Mouse (Mus musculus) CH12.LX (cell line): ENCODE measurements at regions not wholly inside any gene's neighbourhood (a gene's known extent, or its start where the extent isn't known, plus 50 kb on each side); places are given as distances from the start of the nearest gene placed in this dataset.

ENCODE experiments used
- DNase-seq: peaks from one replicate; pipeline ENCODE4 v3.0.0-alpha.2; 2013; ENCODE audit errors: extremely low read depth
- H3K27ac ChIP-seq: 2 replicates; pipeline ENCODE4 v1.5.1; 2012; ENCODE audit warnings: low read depth, mild to moderate bottlenecking, control low read depth, moderate library complexity; ENCODE audit not compliant: insufficient read depth
- H3K27me3 ChIP-seq: replicated peaks from 2 replicates; pipeline ENCODE3; 2012; ENCODE audit warnings: inconsistent platforms
- H3K36me3 ChIP-seq, 2 experiments: replicated peaks in 1 of 2; 2 replicates each; pipeline versions ENCODE3 to v1.6.1; 2012; ENCODE audit warnings: inconsistent platforms in 1 of 2, low read length in 1 of 2, mild to moderate bottlenecking in 1 of 2, mixed read lengths in 1 of 2, moderate library complexity in 1 of 2; ENCODE audit not compliant: control insufficient read depth in 1 of 2, insufficient read depth in 1 of 2
- H3K4me1 ChIP-seq, 2 experiments: 2 replicates each; pipeline ENCODE4 v1.6.1; 2012; ENCODE audit warnings: inconsistent platforms in 1 of 2, moderate library complexity in 1 of 2; ENCODE audit not compliant: insufficient read depth in 2 of 2, control insufficient read depth in 1 of 2
- H3K4me2 ChIP-seq: 2 replicates; pipeline ENCODE4 v1.6.1; 2012; ENCODE audit warnings: low read depth, mild to moderate bottlenecking, control low read depth; ENCODE audit not compliant: poor library complexity, insufficient read depth, severe bottlenecking
- H3K4me3 ChIP-seq, 3 experiments: fragments of 150-350 bp in 1 of 3; sonication (generic) in 1 of 3; replicated peaks in 1 of 3; 2 replicates each; pipeline versions ENCODE3 to v1.5.1; 2011 to 2012; ENCODE audit warnings: low read depth in 2 of 3, low read length in 2 of 3, mild to moderate bottlenecking in 2 of 3, moderate library complexity in 2 of 3, control low read depth in 1 of 3, improper control_type of control experiment in 1 of 3, inconsistent platforms in 1 of 3, mixed read lengths in 1 of 3; ENCODE audit not compliant: poor library complexity in 1 of 3
- H3K79me2 ChIP-seq: replicated peaks from 2 replicates; pipeline ENCODE4 v1.6.1; 2012; ENCODE audit warnings: mild to moderate bottlenecking, moderate library complexity; ENCODE audit not compliant: control insufficient read depth, poor library complexity, insufficient read depth, severe bottlenecking; ENCODE audit errors: extremely low read depth
- H3K9ac ChIP-seq: 2 replicates; pipeline ENCODE4 v1.6.1; 2012; ENCODE audit warnings: low read depth, mild to moderate bottlenecking, control low read depth, moderate library complexity; ENCODE audit not compliant: insufficient read depth
- H3K9me3 ChIP-seq: replicated peaks from 2 replicates; pipeline ENCODE3; 2012; ENCODE audit warnings: low read length, inconsistent platforms, mixed read lengths
- BHLHE40 ChIP-seq: IDR thresholded peaks from 2 replicates; pipeline ENCODE4 v1.6.1; 2011; ENCODE audit warnings: mild to moderate bottlenecking, low read depth, low read length, improper control_type of control experiment
- CHD1 ChIP-seq: IDR thresholded peaks from 2 replicates; pipeline ENCODE4 v1.6.1; 2012; ENCODE audit warnings: low read depth, low read length, improper control_type of control experiment, inconsistent platforms
- JUN ChIP-seq: IDR thresholded peaks from 2 replicates; pipeline ENCODE4 v1.6.1; 2011; ENCODE audit warnings: low read depth, mild to moderate bottlenecking, low read length, improper control_type of control experiment, moderate library complexity; ENCODE audit not compliant: insufficient read depth
- JUND ChIP-seq: conservative IDR thresholded peaks from 2 replicates; pipeline ENCODE4 v1.6.1; 2011; ENCODE audit warnings: low read depth, low read length, improper control_type of control experiment
- KAT2A ChIP-seq: IDR thresholded peaks from 2 replicates; pipeline ENCODE4 v1.6.1; 2012; ENCODE audit warnings: low read length, improper control_type of control experiment, inconsistent platforms; ENCODE audit not compliant: insufficient replicate concordance
- MAFK ChIP-seq: IDR thresholded peaks from 2 replicates; pipeline ENCODE4 v1.6.1; 2011; ENCODE audit warnings: low read length, improper control_type of control experiment; ENCODE audit not compliant: insufficient replicate concordance
- MAX ChIP-seq: IDR thresholded peaks from 2 replicates; pipeline ENCODE4 v1.6.1; 2011; ENCODE audit warnings: low read length, improper control_type of control experiment
- MAZ ChIP-seq: IDR thresholded peaks from 2 replicates; pipeline ENCODE4 v1.6.1; 2012; ENCODE audit warnings: low read depth, mild to moderate bottlenecking, inconsistent platforms, low read length, improper control_type of control experiment, moderate library complexity
- MEF2A ChIP-seq: IDR thresholded peaks from 2 replicates; pipeline ENCODE4 v1.6.1; 2014; ENCODE audit warnings: low read depth, mild to moderate bottlenecking, inconsistent platforms, low read length, improper control_type of control experiment, borderline replicate concordance
- MXI1 ChIP-seq: IDR thresholded peaks from 2 replicates; pipeline ENCODE4 v1.6.1; 2011; ENCODE audit warnings: mild to moderate bottlenecking, low read depth, low read length, improper control_type of control experiment
- MYC ChIP-seq: IDR thresholded peaks from 2 replicates; pipeline ENCODE4 v1.6.1; 2011; ENCODE audit warnings: low read depth, mild to moderate bottlenecking, improper control_type of control experiment, low read length
- NELFE ChIP-seq: IDR thresholded peaks from 2 replicates; pipeline ENCODE4 v1.6.1; 2011; ENCODE audit warnings: low read depth, low read length, improper control_type of control experiment
- NRF1 ChIP-seq: IDR thresholded peaks from 2 replicates; pipeline ENCODE4 v1.6.1; 2014; ENCODE audit warnings: low read depth, mild to moderate bottlenecking, inconsistent platforms, low read length, improper control_type of control experiment, moderate library complexity
- POLR2A ChIP-seq: IDR thresholded peaks from 2 replicates; pipeline ENCODE4 v1.6.1; 2011; ENCODE audit warnings: low read depth, mild to moderate bottlenecking, improper control_type of control experiment, low read length
- POLR2AphosphoS2 ChIP-seq: IDR thresholded peaks from 2 replicates; pipeline ENCODE4 v1.6.1; 2011; ENCODE audit warnings: low read depth, low read length, improper control_type of control experiment
- RAD21 ChIP-seq: IDR thresholded peaks from 2 replicates; pipeline ENCODE4 v1.6.1; 2011; ENCODE audit warnings: low read depth, mild to moderate bottlenecking, low read length, improper control_type of control experiment, moderate library complexity
- RCOR1 ChIP-seq: conservative IDR thresholded peaks from 2 replicates; pipeline ENCODE4 v1.6.1; 2012; ENCODE audit warnings: low read depth, mild to moderate bottlenecking, inconsistent platforms, low read length, improper control_type of control experiment
- ZC3H11A ChIP-seq: IDR thresholded peaks from 2 replicates; pipeline ENCODE4 v1.6.1; 2012; ENCODE audit warnings: low read depth, mild to moderate bottlenecking, inconsistent platforms, low read length, improper control_type of control experiment
- ZKSCAN1 ChIP-seq: IDR thresholded peaks from 2 replicates; pipeline ENCODE4 v1.6.1; 2012; ENCODE audit warnings: low read depth, inconsistent platforms, low read length, improper control_type of control experiment, borderline replicate concordance
- dilution Hi-C: fragments of 300-500 bp; cut with MboI; formaldehyde crosslinking; loops from 2 replicates; pipeline ENCODE4 v1.14.3; 2020; ENCODE audit warnings: low sequenced_read_pairs; ENCODE audit not compliant: extremely low pct_unique_long_range_greater_than_20kb, extremely low pct_ligation_motif_present
- in situ Hi-C: fragments of 300-500 bp; cut with MboI; formaldehyde crosslinking; loops from 3 replicates; pipeline ENCODE4 v1.14.3; 2019; ENCODE audit warnings: low sequenced_read_pairs, low pct_ligation_motif_present, low pct_unique_long_range_greater_than_20kb, mixed read lengths

GRCm38 (mm10) chr1:51680725-51681124, 202.5 kb upstream of the Nabp1 start:
- Histone ChIP-seq H3K4me2 (peak overlapping the region; percentile 51), H3K9me3 (peaks cover 7% of the 10 kb centered on the region), H3K4me1 (peaks cover 12 to 52% of the 10 kb centered on the region in 2 experiments), H3K4me3 (no peak overlapping the region), H3K36me3 (no peaks in the 10 kb centered on the region), H3K9ac (peak overlapping the region; percentile 48), H3K79me2 (no peaks in the 10 kb centered on the region), H3K27me3 (no peaks in the 10 kb centered on the region), H3K27ac (peak overlapping the region; percentile 86)
- TF ChIP-seq JUND (no peak), NRF1 (no peak), BHLHE40 (peak; percentile 92), RCOR1 (no peak), MYC (no peak), CHD1 (no peak)
- dilution Hi-C loops (no loop called here), in situ Hi-C loops (no loop called here)
- peak; percentile 30 for DNase-seq

- Histone ChIP-seq H3K9ac (peak overlapping the region; percentile 56), H3K9me3 (peaks cover 5% of the 10 kb centered on the region), H3K4me1 (peaks cover 12 to 52% of the 10 kb centered on the region in 2 experiments), H3K4me2 (peak overlapping the region; percentile 29; the same call in 1 of the 2 replicates), H3K4me3 (no peak overlapping the region), H3K27ac (peak overlapping the region; percentile 45), H3K79me2 (no peaks in the 10 kb centered on the region), H3K27me3 (no peaks in the 10 kb centered on the region), H3K36me3 (no peaks in the 10 kb centered on the region)
- no peak for TF ChIP-seq MAZ
- no peak for TF ChIP-seq RAD21
- no peak for TF ChIP-seq NELFE
- 0 out of 2 replicates have a peak, but pooled peaks have one; percentile 58 for TF ChIP-seq CHD1
- TF ChIP-seq JUND, result no peak
- TF ChIP-seq MEF2A, result 0 out of 2 replicates have a peak, but pooled peaks have one; percentile 4
- TF ChIP-seq POLR2AphosphoS2, result no peak
- no peak for TF ChIP-seq JUN
- TF ChIP-seq ZC3H11A, result no peak
- TF ChIP-seq POLR2A, result no peak
- no peak for TF ChIP-seq MYC
- TF ChIP-seq MAFK, result no peak
- TF ChIP-seq MAX, result no peak
- no peak; the same call in 1 of the 2 replicates for TF ChIP-seq BHLHE40
- TF ChIP-seq MXI1, result no peak
- TF ChIP-seq KAT2A, result no peak
- TF ChIP-seq ZKSCAN1, result no peak
- in situ Hi-C loops (no loop called here), dilution Hi-C loops (no loop called here)
- no peak for DNase-seq
These were observed 200.2 kb upstream of the Nabp1 start for GRCm38 (mm10) chr1:51678290-51678928.
